Comparison of ENCODE assay signal across 27 mouse cellular contexts in the genomic region with DNA sequence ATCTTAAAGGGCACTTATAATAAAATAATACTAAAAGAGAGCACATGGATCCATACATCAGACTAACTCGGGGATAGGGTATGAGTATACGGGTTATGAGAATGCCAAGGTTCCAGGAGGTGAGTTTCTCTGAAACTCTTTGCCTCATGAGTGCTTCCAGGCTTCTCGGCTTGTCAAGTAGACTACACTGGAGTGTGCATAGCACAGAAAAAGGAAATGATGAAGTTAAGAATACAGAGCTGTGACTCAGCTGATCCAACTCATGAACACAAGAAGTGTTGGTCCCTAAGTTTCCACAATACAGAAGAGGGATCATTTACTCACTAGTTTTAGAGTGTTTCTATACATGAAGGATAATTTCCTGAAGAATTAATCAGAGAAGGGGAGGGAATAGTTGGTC. TPM values are rescaled to one million over a fixed set of nuclear protein-coding genes. Genes with fewer than 3 reads are reported as not detected.
"Had no signal": no experiment of that assay in that cellular context is flagged by ENCODE, and none has a peak within 500 bp of the region (broad histone marks: within the 10 kb centered on the region; RNA-seq: fewer than 3 reads in every experiment).

No protein-coding gene starts in this region.

RNA-seq across cellular contexts. Expression of gene Ncr1, which starts 24.0 kb away (rescaled TPM):
- total RNA-seq: left cerebral cortex, postnatal 10 days; left cerebral cortex, postnatal 14 days; left cerebral cortex, postnatal 25 days; left cerebral cortex, postnatal 36 days; left cerebral cortex, postnatal 4 days; midbrain, postnatal 0 days had no signal
- polyA plus RNA-seq: limb, embryonic 10.5 days; limb, embryonic 11.5 days; limb, embryonic 12.5 days; limb, embryonic 13.5 days; limb, embryonic 14.5 days; limb, embryonic 15.5 days; liver, embryonic 11.5 days; liver, embryonic 12.5 days; liver, embryonic 13.5 days; lung, embryonic 14.5 days; lung, embryonic 16.5 days; midbrain, embryonic 10.5 days; midbrain, embryonic 11.5 days; midbrain, embryonic 12.5 days; midbrain, embryonic 13.5 days; midbrain, embryonic 14.5 days; midbrain, embryonic 15.5 days; midbrain, embryonic 16.5 days; midbrain, postnatal 0 days; myocyte; neural tube, embryonic 11.5 days; neural tube, embryonic 12.5 days had no signal
